Mouse (Mus musculus) c-Kit-positive CD71-negative TER-119-negative erythroid progenitor cells, embryonic 14.5 days (primary cell): Measurements from ENCODE around the gene Bud13.

Experiments
- DNase-seq: peaks from one replicate; pipeline ENCODE4 v3.0.0-alpha.2; 2013; ENCODE audit warnings: low read depth

Bud13 gene

GRCm38 (mm10) chr9:46282631-46283436, at the start of gene Bud13:
Bud13 (plus strand) TSS chr9:46283008.
- DNase-seq = peak; percentile 90

- DNase-seq = no peak
Measured at GRCm38 (mm10) chr9:46235196-46235595, 47.6 kb upstream of the Bud13 start.

GRCm38 (mm10) chr9:46235596-46235648, 47.4 kb upstream of the Bud13 start, which contains the start of gene Apoc3:
Apoc3 (minus strand) TSS chr9:46235636.
- DNase-seq = no peak

- no peak for DNase-seq
Measured at GRCm38 (mm10) chr9:46235649-46236048, 47.2 kb upstream of the Bud13 start.

- DNase-seq = no peak
Measured at GRCm38 (mm10) chr9:46238850-46239249, 44.0 kb upstream of the Bud13 start.

- no peak for DNase-seq
Measured at GRCm38 (mm10) chr9:46240526-46241153, 42.2 kb upstream of the Bud13 start, which contains the start of gene Apoa4. Apoa4 (plus strand) TSS chr9:46240696.

- DNase-seq = no peak
Measured at GRCm38 (mm10) chr9:46241818-46242217, 41.0 kb upstream of the Bud13 start.

GRCm38 (mm10) chr9:46243122-46243521, 39.7 kb upstream of the Bud13 start:
- DNase-seq = no peak

- DNase-seq = no peak
Measured at GRCm38 (mm10) chr9:46243584-46243983, 39.2 kb upstream of the Bud13 start.

GRCm38 (mm10) chr9:46246752-46247324, 36.0 kb upstream of the Bud13 start:
- peak; percentile 72 for DNase-seq

GRCm38 (mm10) chr9:46256177-46256576, 26.6 kb upstream of the Bud13 start:
- DNase-seq = no peak

- no peak for DNase-seq
Measured at GRCm38 (mm10) chr9:46256658-46257385, 26.0 kb upstream of the Bud13 start.

- no peak for DNase-seq
Measured at GRCm38 (mm10) chr9:46257546-46257945, 25.3 kb upstream of the Bud13 start.

GRCm38 (mm10) chr9:46259111-46259510, 23.7 kb upstream of the Bud13 start:
- DNase-seq = no peak

GRCm38 (mm10) chr9:46261131-46261530, 21.7 kb upstream of the Bud13 start:
- no peak for DNase-seq

GRCm38 (mm10) chr9:46268343-46268873, 14.4 kb upstream of the Bud13 start, which contains the start of gene Apoa5:
Apoa5 (plus strand) TSS chr9:46268633.
- no peak for DNase-seq

GRCm38 (mm10) chr9:46269125-46269524, 13.7 kb upstream of the Bud13 start:
- no peak for DNase-seq

- DNase-seq = no peak
Measured at GRCm38 (mm10) chr9:46270782-46271181, 12.0 kb upstream of the Bud13 start.

- no peak for DNase-seq
Measured at GRCm38 (mm10) chr9:46272070-46272469, 10.7 kb upstream of the Bud13 start.

- peak; percentile 82 for DNase-seq
Measured at GRCm38 (mm10) chr9:46272677-46273454, 9.9 kb upstream of the Bud13 start, which contains the start of gene Zpr1. Zpr1 (plus strand) TSS chr9:46273064.

- DNase-seq = no peak
Measured at GRCm38 (mm10) chr9:46274494-46274893, 8.3 kb upstream of the Bud13 start.

GRCm38 (mm10) chr9:46298381-46298780, 15.6 kb downstream of the Bud13 start:
- no peak for DNase-seq
